Mouse (Mus musculus): ENCODE data around the gene Sfpq.

GRCm38 (mm10) chr4:127074915-127075314, 53.8 kb downstream of the Sfpq start:
- TF ChIP-seq MYOG (IDR thresholded peaks at IDR 0.05; ENCODE audit: control insufficient read depth in 1 of 3, insufficient read depth in 1 of 3, insufficient read length in 2 of 3, low read depth in 2 of 3) = no peak
- no peak for TF ChIP-seq POLR2AphosphoS2 (IDR thresholded peaks at IDR 0.05; ENCODE audit: insufficient read length, low read depth)
- TF ChIP-seq TCF12 (IDR thresholded peaks at IDR 0.05; ENCODE audit: insufficient read depth, poor library complexity, severe bottlenecking) = no peak
- no peak for TF ChIP-seq POLR2A (IDR thresholded peaks at IDR 0.05; ENCODE audit: insufficient read length, low read depth)
- TF ChIP-seq USF1 (IDR thresholded peaks at IDR 0.05; ENCODE audit: low read depth) = no peak
- TF ChIP-seq MAX (IDR thresholded peaks at IDR 0.05; ENCODE audit: low read depth) = no peak
